Mouse (Mus musculus) forebrain, embryonic 13.5 days (tissue): ENCODE data around the gene Gadd45b. TPM values are rescaled to one million over a fixed set of nuclear protein-coding genes. Genes with fewer than 3 reads are reported as not detected.

Source experiments
- ATAC-seq: fragments of 200-750 bp; cut with Nextera tagmentation; 2 replicates; pipeline ENCODE4 v1.8.0; 2017
- H3K27ac ChIP-seq: fragments of 300-500 bp; sonication (generic); 2 replicates; pipeline ENCODE4 v1.5.1; 2015; ENCODE audit warnings: inconsistent platforms, mild to moderate bottlenecking, moderate library complexity
- H3K27me3 ChIP-seq: fragments of 300-500 bp; sonication (generic); 2 replicates; pipeline ENCODE4 v1.6.1; 2015; ENCODE audit warnings: mild to moderate bottlenecking, inconsistent platforms
- H3K36me3 ChIP-seq: fragments of 300-500 bp; sonication (generic); 2 replicates; pipeline ENCODE4 v1.6.1; 2015; ENCODE audit warnings: mild to moderate bottlenecking, inconsistent platforms; ENCODE audit not compliant: poor library complexity, severe bottlenecking
- H3K4me1 ChIP-seq: fragments of 300-500 bp; sonication (generic); 2 replicates; pipeline ENCODE4 v1.6.1; 2015; ENCODE audit warnings: inconsistent platforms
- H3K4me2 ChIP-seq: fragments of 300-500 bp; sonication (generic); 2 replicates; pipeline ENCODE4 v1.6.1; 2015; ENCODE audit warnings: inconsistent platforms, mild to moderate bottlenecking, moderate library complexity
- H3K4me3 ChIP-seq: fragments of 300-500 bp; sonication (generic); 2 replicates; pipeline ENCODE4 v1.5.1; 2015; ENCODE audit warnings: mild to moderate bottlenecking, inconsistent platforms
- H3K9ac ChIP-seq: fragments of 300-500 bp; sonication (generic); 2 replicates; pipeline ENCODE4 v1.6.1; 2015; ENCODE audit warnings: mild to moderate bottlenecking, inconsistent platforms
- H3K9me3 ChIP-seq: fragments of 300-500 bp; sonication (generic); replicated peaks from 2 replicates; pipeline ENCODE4 v1.6.1; 2016; ENCODE audit warnings: inconsistent platforms
- WGBS: fragments of 180-500 bp; shearing (Covaris S2); methylation state at CpG from one replicate; pipeline ENCODE4 v1.1.7; 2015; 5-methylcytosine and 5-hydroxymethylcytosine counted together
- polyA plus RNA-seq: library from polyadenylated mRNA; unstranded; fragments of >200 nt; fragmentation: Nextera tagmentation; extraction: Ambion mirVana; gene quantifications from 2 replicates; pipeline ENCODE4 v1.2.1, GENCODE M21; 2015

Gene Gadd45b
- polyA plus RNA-seq, 1 experiment from 2014 or later: 4.9 TPM

GRCm38 (mm10) chr10:80932206-80932605 is 2.3 kb downstream of the Gadd45b start:
- Histone ChIP-seq H3K4me1 (peaks cover 78% of the 10 kb centered on the region), H3K9me3 (no peaks in the 10 kb centered on the region), H3K4me2 (peak overlapping the region; percentile 80), H3K36me3 (no peaks in the 10 kb centered on the region), H3K9ac (peak overlapping the region; percentile 51), H3K27ac (no peak overlapping the region), H3K27me3 (peaks cover 71% of the 10 kb centered on the region), H3K4me3 (peak overlapping the region; percentile 42)
- under 1% methylated on average over 20 of the region's 20 CpGs for WGBS
- ATAC-seq: no peak

- Histone ChIP-seq H3K4me3 (peak overlapping the region; percentile 42), H3K27ac (no peak overlapping the region), H3K4me1 (peaks cover 85% of the 10 kb centered on the region), H3K27me3 (peaks cover 77% of the 10 kb centered on the region), H3K4me2 (peak overlapping the region; percentile 80), H3K9me3 (no peaks in the 10 kb centered on the region), H3K36me3 (no peaks in the 10 kb centered on the region), H3K9ac (peak overlapping the region; percentile 51)
- ATAC-seq: no peak
- 3% methylated on average over 17 of the region's 17 CpGs for WGBS
Measured at GRCm38 (mm10) chr10:80932700-80933420, 3.0 kb downstream of the Gadd45b start.

- peaks cover 83% of the 10 kb centered on the region for H3K27me3 ChIP-seq
- 4% methylated on average over 21 of the region's 21 CpGs for WGBS
- H3K4me3 ChIP-seq: peak overlapping the region; percentile 17; the same call in 1 of the 2 replicates
Measured at GRCm38 (mm10) chr10:80933421-80933979, 3.6 kb downstream of the Gadd45b start.

GRCm38 (mm10) chr10:80934136-80934985 is 4.5 kb downstream of the Gadd45b start:
- ATAC-seq: no peak
- Histone ChIP-seq H3K36me3 (no peaks in the 10 kb centered on the region), H3K4me2 (0 out of 2 replicates have a peak overlapping the region, but pooled peaks have one; percentile 49), H3K9me3 (no peaks in the 10 kb centered on the region), H3K4me3 (no peak overlapping the region), H3K9ac (no peak overlapping the region), H3K27me3 (peaks cover 84% of the 10 kb centered on the region), H3K27ac (no peak overlapping the region), H3K4me1 (peaks cover 92% of the 10 kb centered on the region)
- WGBS: 35% methylated on average over 14 of the region's 14 CpGs

More at GRCm38 (mm10) chr10:80933421-80933979, 3.6 kb downstream of the Gadd45b start:
- no peaks in the 10 kb centered on the region for H3K9me3 ChIP-seq
- H3K9ac ChIP-seq: no peak overlapping the region
- peaks cover 91% of the 10 kb centered on the region for H3K4me1 ChIP-seq
- H3K27ac ChIP-seq: no peak overlapping the region
- no peaks in the 10 kb centered on the region for H3K36me3 ChIP-seq
- H3K4me2 ChIP-seq: peak overlapping the region; percentile 49
- ATAC-seq: no peak

- Histone ChIP-seq H3K9ac (no peak overlapping the region), H3K27me3 (peaks cover 82% of the 10 kb centered on the region), H3K4me2 (peak overlapping the region; percentile 63; the same call in 1 of the 2 replicates), H3K4me1 (peaks cover 96% of the 10 kb centered on the region), H3K36me3 (no peaks in the 10 kb centered on the region), H3K27ac (no peak overlapping the region), H3K4me3 (no peak overlapping the region), H3K9me3 (no peaks in the 10 kb centered on the region)
- no peak for ATAC-seq
- WGBS: 6% methylated on average over 3 of the region's 3 CpGs
Measured at GRCm38 (mm10) chr10:80935241-80935640, 5.4 kb downstream of the Gadd45b start.

GRCm38 (mm10) chr10:80935698-80936097 is 5.8 kb downstream of the Gadd45b start:
- H3K27me3 ChIP-seq: peaks cover 82% of the 10 kb centered on the region
- H3K4me1 ChIP-seq: peaks cover 95% of the 10 kb centered on the region
- WGBS: 2% methylated on average over 14 of the region's 17 CpGs
- H3K4me3 ChIP-seq: peak overlapping the region; percentile 32; the same call in 1 of the 2 replicates
- no peak for ATAC-seq
- H3K36me3 ChIP-seq: no peaks in the 10 kb centered on the region
- H3K9me3 ChIP-seq: no peaks in the 10 kb centered on the region
- no peak overlapping the region for H3K27ac ChIP-seq
- no peak overlapping the region for H3K9ac ChIP-seq
- peak overlapping the region; percentile 63 for H3K4me2 ChIP-seq

- Histone ChIP-seq H3K27me3 (peaks cover 81% of the 10 kb centered on the region), H3K27ac (peak overlapping the region; percentile 17; the same call in 1 of the 2 replicates), H3K36me3 (no peaks in the 10 kb centered on the region), H3K9ac (peak overlapping the region; percentile 45), H3K4me3 (peak overlapping the region; percentile 32), H3K4me1 (peaks cover 90% of the 10 kb centered on the region), H3K9me3 (no peaks in the 10 kb centered on the region), H3K4me2 (peak overlapping the region; percentile 63)
- 2% methylated on average over 26 of the region's 37 CpGs for WGBS
- ATAC-seq: peak; percentile 60
Measured at GRCm38 (mm10) chr10:80936135-80936809, 6.4 kb downstream of the Gadd45b start.

GRCm38 (mm10) chr10:80936810-80937164 is 6.9 kb downstream of the Gadd45b start:
- 14% methylated on average over 6 of the region's 6 CpGs for WGBS
- Histone ChIP-seq H3K27me3 (peaks cover 81% of the 10 kb centered on the region), H3K9me3 (no peaks in the 10 kb centered on the region), H3K9ac (peak overlapping the region; percentile 45; the same call in 1 of the 2 replicates), H3K36me3 (no peaks in the 10 kb centered on the region), H3K4me2 (peak overlapping the region; percentile 63), H3K27ac (peak overlapping the region; percentile 17; the same call in 1 of the 2 replicates), H3K4me3 (peak overlapping the region; percentile 32), H3K4me1 (peaks cover 84% of the 10 kb centered on the region)
- ATAC-seq: no peak

GRCm38 (mm10) chr10:80937646-80938045 is 7.8 kb downstream of the Gadd45b start:
- Histone ChIP-seq H3K9ac (peak overlapping the region; percentile 28; the same call in 1 of the 2 replicates), H3K36me3 (no peaks in the 10 kb centered on the region), H3K27me3 (peaks cover 73% of the 10 kb centered on the region), H3K4me1 (peaks cover 76% of the 10 kb centered on the region), H3K4me2 (peak overlapping the region; percentile 10; the same call in 1 of the 2 replicates), H3K9me3 (no peaks in the 10 kb centered on the region), H3K4me3 (no peak overlapping the region), H3K27ac (peak overlapping the region; percentile 55)
- no peak for ATAC-seq
- WGBS: 24% methylated on average over 8 of the region's 8 CpGs

GRCm38 (mm10) chr10:80938831-80939550 is 9.1 kb downstream of the Gadd45b start:
- H3K4me3 ChIP-seq: peak overlapping the region; percentile 42
- H3K27ac ChIP-seq: no peak overlapping the region
- peaks cover 59% of the 10 kb centered on the region for H3K27me3 ChIP-seq
- H3K4me1 ChIP-seq: peaks cover 64% of the 10 kb centered on the region
- no peaks in the 10 kb centered on the region for H3K36me3 ChIP-seq
- H3K9me3 ChIP-seq: no peaks in the 10 kb centered on the region
- H3K9ac ChIP-seq: peak overlapping the region; percentile 66
- peak overlapping the region; percentile 78 for H3K4me2 ChIP-seq
- peak; percentile 57 for ATAC-seq
- WGBS: 8% methylated on average over 15 of the region's 15 CpGs

GRCm38 (mm10) chr10:80939671-80940070 is 9.8 kb downstream of the Gadd45b start:
- Histone ChIP-seq H3K27ac (no peak overlapping the region), H3K27me3 (peaks cover 52% of the 10 kb centered on the region), H3K9ac (peak overlapping the region; percentile 66), H3K4me1 (peaks cover 57% of the 10 kb centered on the region), H3K4me3 (peak overlapping the region; percentile 42), H3K4me2 (peak overlapping the region; percentile 78), H3K36me3 (no peaks in the 10 kb centered on the region), H3K9me3 (no peaks in the 10 kb centered on the region)
- ATAC-seq: peak; percentile 54
- WGBS: 5% methylated on average over 28 of the region's 28 CpGs
